Mouse (Mus musculus): ENCODE measurements around the gene Mtcp1.

The Mtcp1 gene

DNA sequence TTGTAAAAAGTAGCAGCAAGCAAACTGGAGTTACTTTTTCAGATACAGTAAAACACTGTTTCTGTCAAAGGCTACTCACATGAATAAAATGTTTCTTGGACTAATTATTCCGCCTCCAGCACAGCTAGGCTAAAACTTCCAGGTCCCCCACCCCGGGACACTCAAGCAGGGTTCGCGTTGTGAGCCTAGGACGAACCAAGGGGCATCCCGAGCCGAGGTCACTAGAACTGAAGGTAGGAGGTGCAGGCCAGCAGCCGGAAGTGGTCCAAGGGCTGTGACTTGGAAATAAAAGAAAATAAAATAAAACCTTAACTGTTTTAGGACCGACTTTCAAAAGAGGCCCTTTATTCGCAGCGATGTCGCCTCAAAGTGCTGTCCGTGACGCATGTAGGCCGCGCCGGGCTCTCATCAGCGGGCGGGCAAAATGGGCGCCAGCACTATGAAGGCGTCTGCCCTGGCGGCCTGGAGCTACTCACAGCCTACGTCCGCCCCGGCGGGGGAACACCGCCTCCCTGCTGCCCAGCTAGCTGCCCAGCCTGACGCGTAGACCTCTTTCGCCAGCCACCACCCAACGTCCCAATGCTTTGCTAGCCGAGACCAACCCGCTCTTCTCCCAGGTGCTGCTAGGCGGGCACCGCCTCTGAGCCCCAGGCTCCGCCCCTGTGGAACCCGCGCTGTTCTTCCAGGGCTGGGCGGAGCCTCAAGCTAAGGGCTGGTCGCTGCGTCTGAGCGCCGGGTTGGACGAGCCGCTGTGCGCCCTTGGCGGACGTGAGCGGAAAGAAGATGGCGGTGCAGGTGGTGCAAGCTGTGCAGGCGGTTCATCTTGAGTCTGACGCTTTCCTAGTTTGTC, at the start of gene Mtcp1, which contains the start of the genes Cmc4 and Brcc3:
Mtcp1 (minus strand) TSS at position 653 of the 850 bp plus-strand sequence.
Cmc4 (minus strand) TSS at position 649 of the 850 bp plus-strand sequence.
Brcc3 (plus strand) TSS at position 693 of the 850 bp plus-strand sequence.
- peak; percentile 86 to 88 for DNase-seq

DNA sequence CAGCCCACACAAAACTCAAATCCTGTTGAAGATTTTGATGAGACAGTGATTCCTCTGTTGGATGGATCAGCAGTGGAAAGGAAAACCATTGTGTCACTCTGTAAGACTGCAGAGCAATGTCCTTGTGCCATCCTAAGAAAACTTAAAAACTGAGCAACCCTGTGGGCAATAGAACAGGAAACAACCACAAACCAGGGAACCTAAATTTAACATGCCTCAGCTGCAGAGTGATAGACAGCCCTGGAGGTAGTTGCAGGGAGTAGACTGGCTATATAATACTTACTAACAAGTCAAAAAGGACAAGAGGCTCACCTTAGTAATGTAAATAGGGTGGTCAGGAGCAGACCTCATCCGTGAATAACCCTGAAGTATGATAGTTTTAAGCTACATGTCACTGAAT, 38.2 kb upstream of the Mtcp1 start:
- no peak for DNase-seq

DNA sequence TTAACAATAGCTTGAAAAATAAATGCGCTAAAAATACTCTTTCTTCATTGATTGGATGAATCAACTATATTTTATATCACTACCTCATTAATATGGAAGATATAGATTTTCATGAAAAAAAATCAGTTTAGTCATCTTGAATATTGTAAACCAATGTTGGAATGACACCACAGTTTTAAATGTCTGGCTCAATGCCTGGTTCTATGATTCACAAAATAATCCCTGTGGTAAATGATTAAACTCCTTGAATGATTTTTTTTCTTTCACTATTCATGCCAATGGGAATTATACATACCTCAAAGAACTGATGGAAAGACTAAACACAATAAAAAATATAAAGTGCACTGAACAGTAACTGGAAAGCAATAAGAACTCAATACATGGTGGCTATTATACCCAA, 6.7 kb downstream of the Mtcp1 start:
- no peak for DNase-seq

DNA sequence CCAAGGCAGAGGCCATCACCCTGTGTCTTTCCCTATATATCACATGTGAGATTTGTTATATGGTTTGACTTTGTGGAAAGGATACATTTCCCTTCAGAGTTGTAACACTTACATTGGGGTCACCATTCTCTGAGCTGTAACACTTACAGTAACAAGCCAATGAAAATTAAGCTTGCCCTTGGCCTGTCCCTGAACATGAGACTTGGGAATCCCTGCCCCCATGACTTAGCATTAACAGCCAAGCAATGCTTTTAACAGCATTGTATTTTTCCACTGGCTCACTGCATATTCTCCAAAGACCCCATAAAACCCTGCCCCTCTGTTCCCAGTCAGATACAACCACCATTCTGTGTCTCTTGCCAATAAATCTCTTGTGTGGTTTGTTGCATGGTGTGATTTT, 13.0 kb downstream of the Mtcp1 start:
- DNase-seq = no peak

DNA sequence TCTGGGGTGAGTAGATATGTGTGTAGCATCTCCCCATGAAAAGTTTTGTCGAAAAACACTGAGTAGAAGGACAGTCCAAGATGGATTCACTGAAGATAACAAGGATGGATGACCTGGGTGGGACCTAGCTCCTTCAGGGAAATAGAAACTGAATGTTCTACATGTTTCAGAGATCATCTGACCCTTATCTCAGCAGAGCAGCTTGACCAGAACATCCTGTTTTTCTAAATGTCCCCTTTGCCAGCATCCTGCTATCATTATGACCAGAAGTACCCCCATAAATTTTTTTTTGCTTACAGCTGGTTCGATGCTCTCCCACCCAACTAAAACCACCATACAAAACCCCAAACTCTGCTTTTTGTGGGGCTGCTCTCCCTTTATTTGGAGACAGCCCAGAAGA, 13.7 kb downstream of the Mtcp1 start:
- DNase-seq = no peak

DNA sequence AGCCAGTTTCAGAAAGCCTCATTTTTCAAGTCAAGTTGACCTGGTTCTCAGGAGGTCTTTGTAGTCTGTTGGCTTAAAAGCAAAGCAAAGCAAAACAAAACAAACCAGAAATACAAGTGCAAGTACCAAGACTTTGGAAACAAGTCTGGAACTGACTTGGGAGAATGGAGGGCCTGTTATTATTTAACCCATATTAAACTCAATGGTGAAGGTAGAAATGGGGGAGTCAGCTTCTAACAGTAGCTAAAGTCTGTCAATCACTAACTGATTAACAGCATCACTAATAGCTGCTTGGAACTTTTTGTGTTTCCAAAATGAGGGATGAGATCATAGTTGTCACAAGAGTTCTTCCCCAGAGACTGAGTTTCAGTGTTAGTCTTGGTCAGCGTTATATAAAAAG, 16.9 kb downstream of the Mtcp1 start:
- DNase-seq = no peak

DNA sequence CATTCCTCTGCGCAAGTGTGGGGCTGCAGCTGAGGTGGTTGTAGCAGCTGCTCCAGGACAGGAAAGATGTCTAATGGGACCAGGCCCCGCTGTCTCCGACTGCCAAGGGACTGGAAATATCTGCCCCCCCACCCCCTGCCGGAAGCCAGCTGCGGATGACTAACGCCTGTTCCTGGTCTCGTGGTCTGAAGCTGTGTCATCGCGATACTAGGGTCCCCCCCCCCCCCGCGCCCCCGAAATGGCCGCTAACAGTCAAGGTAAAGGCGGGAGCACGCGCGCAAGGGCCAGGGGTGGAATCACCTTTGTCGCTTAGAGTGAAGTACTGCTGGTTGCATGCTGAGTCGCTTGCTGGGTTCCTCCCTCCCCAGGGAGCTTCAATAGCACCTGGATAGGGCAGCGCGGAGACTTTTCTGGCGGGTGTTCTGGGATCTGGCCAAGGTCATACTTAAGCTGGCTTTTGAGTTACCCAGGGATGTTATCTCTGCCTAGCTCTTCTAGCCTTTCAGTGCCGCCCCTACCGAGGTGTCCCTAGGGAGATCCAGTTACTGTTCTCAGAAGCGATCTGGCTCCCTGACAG, 34.1 kb downstream of the Mtcp1 start, which contains the start of the genes Fundc2 and F8:
Fundc2 (plus strand) TSS at position 205 of the 577 bp plus-strand sequence.
F8 (minus strand) TSS at position 421 of the 577 bp plus-strand sequence.
- peak; percentile 52 to 76 for DNase-seq

DNA sequence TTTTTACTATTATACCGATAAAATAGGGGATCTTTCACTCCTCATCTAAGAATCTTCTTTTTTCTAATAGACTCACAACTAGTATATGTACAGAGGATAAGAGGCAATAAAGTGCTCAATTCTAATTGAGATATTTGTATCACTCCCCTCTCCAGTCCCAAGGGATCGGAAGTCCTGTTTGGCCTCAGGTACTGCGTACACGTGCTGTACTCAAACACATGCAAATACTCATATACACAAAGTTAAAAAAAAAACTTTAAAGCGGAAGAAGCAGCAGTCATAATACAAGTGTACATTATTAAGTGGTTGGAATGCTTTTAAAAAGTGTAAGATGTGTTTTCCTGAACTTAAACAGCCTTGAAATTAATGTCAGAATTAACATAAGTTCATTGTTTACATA, 34.7 kb downstream of the Mtcp1 start:
- no peak for DNase-seq

DNA sequence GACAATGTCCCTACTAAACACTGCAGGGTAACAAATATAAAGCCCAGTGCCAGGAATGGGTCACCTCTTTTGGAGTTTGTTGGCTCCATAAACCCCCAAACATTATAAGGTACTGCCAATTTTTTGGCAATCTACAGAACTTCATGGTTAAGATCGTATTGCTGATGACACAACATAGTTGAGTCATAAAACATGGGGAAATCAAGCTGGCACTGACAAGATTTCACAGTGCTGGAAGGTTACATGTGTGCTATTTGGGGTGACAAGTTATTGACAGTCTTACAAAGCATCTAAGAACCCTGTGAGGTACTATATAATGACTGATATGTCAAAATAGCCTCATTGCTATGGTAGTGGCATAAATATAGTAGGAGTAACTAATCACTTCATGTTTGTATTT, 35.2 kb downstream of the Mtcp1 start:
- no peak for DNase-seq

DNA sequence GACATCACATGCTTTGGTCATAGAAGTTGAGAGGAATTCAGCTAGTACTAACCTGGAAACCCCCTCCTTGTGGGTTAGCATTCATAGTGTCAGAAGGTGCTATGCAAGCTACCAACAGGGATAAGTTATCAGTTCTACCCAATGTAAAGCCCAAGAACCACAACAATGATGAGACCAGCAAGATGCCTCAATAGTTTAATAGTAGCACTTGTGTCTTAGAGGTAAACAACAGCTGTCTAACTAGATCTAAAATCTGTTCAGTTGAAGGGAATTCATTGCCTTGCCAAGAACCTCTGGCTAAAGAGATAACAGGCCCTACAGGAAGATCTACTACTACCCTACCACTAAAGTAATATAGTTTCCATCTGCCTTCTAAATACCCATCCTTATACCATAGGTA, 39.6 kb downstream of the Mtcp1 start:
- DNase-seq = no peak

DNA sequence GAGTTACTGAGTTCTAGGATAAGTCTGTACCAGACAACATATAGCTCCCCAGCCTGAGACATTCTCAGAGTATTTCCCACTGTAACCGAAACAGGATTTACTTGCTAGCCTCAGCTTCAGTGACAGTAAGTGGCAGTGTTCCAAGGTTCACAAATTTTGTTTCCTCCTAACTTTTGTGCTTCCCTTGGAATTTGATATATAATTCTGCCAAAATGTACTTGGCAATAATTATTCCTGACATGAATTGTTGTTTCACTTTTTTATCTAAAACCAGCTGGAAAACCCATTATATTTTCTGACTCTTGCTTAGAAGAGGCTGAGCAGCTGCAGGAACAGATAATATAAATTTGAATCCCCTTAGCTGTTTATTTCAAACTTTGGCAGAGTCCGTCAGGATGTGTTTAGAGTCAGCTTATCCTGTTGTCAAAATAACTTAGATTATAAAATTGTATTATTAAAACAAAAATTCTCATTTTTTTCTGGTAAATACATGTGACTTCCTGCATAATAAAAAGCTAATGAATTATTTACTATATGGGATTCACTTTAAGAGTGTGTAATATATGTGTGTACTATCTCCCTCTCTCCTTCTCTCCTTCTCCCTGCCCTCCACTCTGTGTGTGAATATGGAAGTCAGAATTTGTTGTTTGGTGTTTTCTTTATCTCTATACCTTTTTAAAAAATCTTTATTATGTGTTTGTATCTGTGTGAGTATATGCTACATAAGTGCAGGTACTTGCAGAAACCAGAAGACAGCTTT, 43.5 kb downstream of the Mtcp1 start:
- no peak for DNase-seq

DNA sequence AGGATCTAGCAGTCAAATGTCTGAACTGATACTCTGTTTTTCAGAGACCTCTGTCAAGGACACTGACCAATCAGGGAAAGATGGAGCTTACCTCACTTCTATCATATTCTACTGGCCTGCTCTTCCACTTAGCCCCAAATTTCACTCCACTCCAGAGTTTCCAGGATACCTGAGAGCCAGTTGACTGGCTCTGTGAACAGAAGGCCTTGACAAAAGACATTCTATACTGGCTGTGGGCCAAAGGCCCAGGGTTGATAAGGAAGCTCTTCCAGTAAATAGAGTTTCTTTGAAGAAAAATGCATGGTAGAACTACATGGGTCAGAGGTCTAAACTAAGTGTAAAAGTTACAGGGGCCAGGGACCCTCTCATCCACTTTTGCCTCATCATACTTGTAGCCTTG, 46.2 kb downstream of the Mtcp1 start:
- no peak for DNase-seq
